In genomic region chr6:18029746-18030656, GRCm38 (mm10) we compare ENCODE assay signal across 8 mouse cellular contexts. TPM values are rescaled to one million over a fixed set of nuclear protein-coding genes. Genes with fewer than 3 reads are reported as not detected.
DNase-seq lines count a peak whose midpoint lies in the region; ATAC-seq and TF ChIP-seq lines count a peak whose summit lies in the region.

Wnt2 (minus strand) TSS chr6:18030585.

- H3K4me1 ChIP-seq in testis, adult 2 months (ENCODE audit: control insufficient read depth, insufficient read depth, low read length): peaks cover 23% of the 10 kb centered on the region
- H3K4me1 ChIP-seq in liver, embryonic 12.5 days: peaks cover 23% of the 10 kb centered on the region
- peaks cover 18% of the 10 kb centered on the region for H3K4me1 ChIP-seq in olfactory bulb, adult 2 months (ENCODE audit: control insufficient read depth, insufficient read depth, low read length)
- no peaks in the 10 kb centered on the region for H3K4me1 ChIP-seq in thymus, adult 2 months (replicated peaks; ENCODE audit: control insufficient read depth, insufficient read depth, low read length)

- no peak for TF ChIP-seq CTCF in testis, adult 2 months (IDR thresholded peaks at IDR 0.05; ENCODE audit: control insufficient read depth, insufficient read depth, insufficient replicate concordance, low read depth, low read length)
- TF ChIP-seq CTCF in olfactory bulb, adult 2 months (IDR thresholded peaks at IDR 0.05; ENCODE audit: insufficient read depth, low read depth, low read length): no peak
- TF ChIP-seq CTCF in thymus, adult 2 months (IDR thresholded peaks at IDR 0.05; ENCODE audit: borderline replicate concordance, control insufficient read depth, extremely low read depth, insufficient read depth, low read length, poor library complexity): no peak

- WGBS in liver, embryonic 12.5 days (ENCODE audit: insufficient replicate concordance): 2% methylated on average over 47 of the region's 47 CpGs
- WGBS in olfactory bulb, adult 2 months: 2% methylated on average over 47 of the region's 47 CpGs
- 3% methylated on average over 47 of the region's 47 CpGs for WGBS in thymus, adult 2 months

- H3K9ac ChIP-seq in liver, embryonic 12.5 days: no peak within 1 kb of the TSS

- no peak within 1 kb of the TSS for H3K27ac ChIP-seq in testis, adult 2 months (ENCODE audit: control insufficient read depth, insufficient read depth, low read depth, low read length)
- H3K27ac ChIP-seq in liver, embryonic 12.5 days: no peak within 1 kb of the TSS
- no peak within 1 kb of the TSS for H3K27ac ChIP-seq in olfactory bulb, adult 2 months (ENCODE audit: insufficient read depth, low read depth, low read length)
- no peak within 1 kb of the TSS for H3K27ac ChIP-seq in thymus, adult 2 months (ENCODE audit: control insufficient read depth, insufficient read depth, low read length)

- H3K4me3 ChIP-seq in testis, adult 2 months (ENCODE audit: control insufficient read depth, low read depth, low read length): peak within 1 kb of the TSS; percentile 64
- H3K4me3 ChIP-seq in liver, embryonic 12.5 days: peak within 1 kb of the TSS; percentile 43
- H3K4me3 ChIP-seq in olfactory bulb, adult 2 months (ENCODE audit: insufficient read depth, low read depth, low read length): peak within 1 kb of the TSS; percentile 50
- no peak within 1 kb of the TSS for H3K4me3 ChIP-seq in thymus, adult 2 months (ENCODE audit: control insufficient read depth, insufficient read depth, low read length)

- H3K4me2 ChIP-seq in liver, embryonic 12.5 days: peak within 1 kb of the TSS; percentile 67

- H3K36me3 ChIP-seq in testis, adult 2 months (ENCODE audit: control insufficient read depth, insufficient read depth, low read length): no peaks in the 10 kb centered on the region
- no peaks in the 10 kb centered on the region for H3K36me3 ChIP-seq in liver, embryonic 12.5 days
- no peaks in the 10 kb centered on the region for H3K36me3 ChIP-seq in thymus, adult 2 months (ENCODE audit: control insufficient read depth, insufficient read depth, low read length)

- peak; percentile 20 to 30 for DNase-seq in cerebellum, postnatal 14 days
- no peak for DNase-seq in cerebellum, adult 11-12 months
- DNase-seq in testis, postnatal 14 days (ENCODE audit: low spot score): no peak
- peak; percentile 15 for DNase-seq in heart, postnatal 4 days
- DNase-seq in thymus, adult 2 months: no peak

- peak; percentile 83 for ATAC-seq in liver, embryonic 12.5 days

- no peaks in the 10 kb centered on the region for H3K9me3 ChIP-seq in liver, embryonic 12.5 days (replicated peaks)

- no peaks in the 10 kb centered on the region for H3K27me3 ChIP-seq in testis, adult 2 months (ENCODE audit: control insufficient read depth, insufficient read depth, low read length)
- peaks cover 60% of the 10 kb centered on the region for H3K27me3 ChIP-seq in liver, embryonic 12.5 days (replicated peaks)
- H3K27me3 ChIP-seq in thymus, adult 2 months (ENCODE audit: control insufficient read depth, insufficient read depth, low read length): no peaks in the 10 kb centered on the region; the same call in 1 of the 2 replicates

- no peak for TF ChIP-seq POLR2A in testis, adult 2 months (IDR thresholded peaks at IDR 0.05; ENCODE audit: control insufficient read depth, low read depth, low read length)
- TF ChIP-seq POLR2A in olfactory bulb, adult 2 months (IDR thresholded peaks at IDR 0.05; ENCODE audit: insufficient read depth, low read depth, low read length): no peak
- TF ChIP-seq POLR2A in thymus, adult 2 months (IDR thresholded peaks at IDR 0.05; ENCODE audit: control insufficient read depth, extremely low read depth, insufficient read depth, low read length, poor library complexity): no peak

RNA-seq across cellular contexts. Expression of gene Wnt2, which starts in this region (rescaled TPM):
- 2.2 and 2.4 TPM in 2 replicates for polyA plus RNA-seq in testis, adult 2 months (2012; rRNA removed)
- 1 to 10 TPM; 1.6 to 1.8 TPM for total RNA-seq in heart, postnatal 4 days (2021)
- polyA plus RNA-seq in liver, embryonic 12.5 days (2016; fragmentation: Nextera tagmentation; extraction: Ambion mirVana): 1.9 and 2.1 TPM in 2 replicates
- polyA plus RNA-seq in olfactory bulb, adult 2 months (2012; ENCODE audit: insufficient read depth, insufficient read length, low replicate concordance, missing spikeins): not detected in 2 replicates
- polyA plus RNA-seq in thymus, adult 2 months (2012; rRNA removed): 0.11 and 0.70 TPM in 2 replicates

Comparison
In these comparisons a context has a peak if more than half of its experiments do, and no peak if none do; other contexts are left out.
1. DNase-seq: peak in cerebellum, postnatal 14 days (2 of 2) and heart, postnatal 4 days (single experiment); none in cerebellum, adult 11-12 months (single experiment), testis, postnatal 14 days (single experiment) and thymus, adult 2 months (single experiment).